Mouse (Mus musculus) MEL (cell line): ENCODE measurements at regions not wholly inside any gene's neighbourhood (a gene's known extent, or its start where the extent isn't known, plus 50 kb on each side); places are given as distances from the start of the nearest gene placed in this dataset.

ENCODE experiments used
- DNase-seq: peaks from one replicate; pipeline ENCODE4 v3.0.0; 2011; ENCODE audit warnings: low read depth, low spot score
- H3K27ac ChIP-seq: 2 replicates; pipeline ENCODE4 v1.5.1; 2012; ENCODE audit warnings: low read depth, mild to moderate bottlenecking, control low read depth, low read length, moderate library complexity; ENCODE audit not compliant: control insufficient read depth
- H3K27me3 ChIP-seq, 2 experiments: fragments of 150-350 bp in 1 of 2; sonication (generic) in 1 of 2; 2 replicates each; pipeline ENCODE4 v1.6.1; 2012; ENCODE audit warnings: low read length in 2 of 2, mild to moderate bottlenecking in 2 of 2, improper control_type of control experiment in 1 of 2, moderate library complexity in 1 of 2; ENCODE audit not compliant: insufficient read depth in 2 of 2, control insufficient read depth in 1 of 2
- H3K36me3 ChIP-seq, 2 experiments: 2 replicates each; pipeline ENCODE4 v1.6.1; 2012 to 2014; ENCODE audit warnings: low read length in 2 of 2, improper control_type of control experiment in 1 of 2, inconsistent platforms in 1 of 2, mild to moderate bottlenecking in 1 of 2; ENCODE audit not compliant: insufficient read depth in 2 of 2, control insufficient read depth in 1 of 2
- H3K4me1 ChIP-seq, 2 experiments: fragments of 150-350 bp in 1 of 2; sonication (generic) in 1 of 2; 2 replicates each; pipeline ENCODE4 v1.6.1; 2012; ENCODE audit warnings: low read length in 2 of 2, improper control_type of control experiment in 1 of 2, mild to moderate bottlenecking in 1 of 2; ENCODE audit not compliant: insufficient read depth in 2 of 2, control insufficient read depth in 1 of 2
- H3K4me3 ChIP-seq, 2 experiments: fragments of 150-350 bp in 1 of 2; sonication (generic) in 1 of 2; 2 replicates each; pipeline ENCODE4 v1.5.1; 2012; ENCODE audit warnings: low read depth in 2 of 2, low read length in 2 of 2, mild to moderate bottlenecking in 2 of 2, moderate library complexity in 2 of 2, control low read depth in 1 of 2, improper control_type of control experiment in 1 of 2; ENCODE audit not compliant: control insufficient read depth in 1 of 2, insufficient read depth in 1 of 2
- H3K79me2 ChIP-seq: 2 replicates; pipeline ENCODE4 v1.6.1; 2012; ENCODE audit warnings: mild to moderate bottlenecking, low read length, moderate library complexity; ENCODE audit not compliant: control insufficient read depth, poor library complexity, insufficient read depth
- H3K9ac ChIP-seq: 2 replicates; pipeline ENCODE4 v1.6.1; 2012; ENCODE audit warnings: low read depth, mild to moderate bottlenecking, control low read depth, low read length, moderate library complexity; ENCODE audit not compliant: control insufficient read depth, poor library complexity, severe bottlenecking
- H3K9me3 ChIP-seq: fragments of 150-350 bp; sonication (generic); replicated peaks from 2 replicates; pipeline ENCODE4 v1.6.1; 2012; ENCODE audit warnings: mild to moderate bottlenecking, low read length, improper control_type of control experiment, moderate library complexity; ENCODE audit not compliant: insufficient read depth
- BHLHE40 ChIP-seq: IDR thresholded peaks from 2 replicates; pipeline ENCODE4 v1.6.1; 2012; ENCODE audit warnings: low read depth, mild to moderate bottlenecking, inconsistent platforms, low read length, improper control_type of control experiment, borderline replicate concordance
- CHD1 ChIP-seq: IDR thresholded peaks from 2 replicates; pipeline ENCODE4 v1.6.1; 2012; ENCODE audit warnings: low read depth, mild to moderate bottlenecking, inconsistent platforms, low read length, improper control_type of control experiment
- CHD2 ChIP-seq: IDR thresholded peaks from 2 replicates; pipeline ENCODE4 v1.6.1; 2011; ENCODE audit warnings: low read length, improper control_type of control experiment
- EP300 ChIP-seq, 2 experiments: IDR thresholded peaks; 2 replicates each; pipeline ENCODE4 v1.6.1; 2011; ENCODE audit warnings: improper control_type of control experiment in 2 of 2, low read length in 2 of 2, low read depth in 1 of 2, mild to moderate bottlenecking in 1 of 2
- ETS1 ChIP-seq: IDR thresholded peaks from 2 replicates; pipeline ENCODE4 v1.6.1; 2012; ENCODE audit warnings: low read depth, mild to moderate bottlenecking, inconsistent platforms, low read length, improper control_type of control experiment, moderate library complexity
- GABPA ChIP-seq: IDR thresholded peaks from 2 replicates; pipeline ENCODE4 v1.6.1; 2012; ENCODE audit warnings: low read depth, mild to moderate bottlenecking, inconsistent platforms, low read length, improper control_type of control experiment, moderate library complexity
- GATA1 ChIP-seq: IDR thresholded peaks from 2 replicates; pipeline ENCODE4 v1.6.1; 2011; ENCODE audit warnings: low read depth, low read length, improper control_type of control experiment
- KAT2A ChIP-seq: conservative IDR thresholded peaks from 2 replicates; pipeline ENCODE4 v1.6.1; 2012; ENCODE audit warnings: low read depth, low read length, improper control_type of control experiment, inconsistent platforms
- MAFK ChIP-seq: IDR thresholded peaks from 2 replicates; pipeline ENCODE4 v1.6.1; 2011; ENCODE audit warnings: low read depth, mild to moderate bottlenecking, low read length, improper control_type of control experiment, borderline replicate concordance
- MEF2A ChIP-seq: IDR thresholded peaks from 2 replicates; pipeline ENCODE4 v1.6.1; 2014; ENCODE audit warnings: low read depth, mild to moderate bottlenecking, inconsistent platforms, low read length, improper control_type of control experiment; ENCODE audit not compliant: poor library complexity, insufficient replicate concordance, severe bottlenecking; ENCODE audit errors: extremely low read depth
- MXI1 ChIP-seq: IDR thresholded peaks from 2 replicates; pipeline ENCODE4 v1.6.1; 2011; ENCODE audit warnings: mild to moderate bottlenecking, low read depth, low read length, improper control_type of control experiment
- MYB ChIP-seq: IDR thresholded peaks from 2 replicates; pipeline ENCODE4 v1.6.1; 2011; ENCODE audit warnings: mild to moderate bottlenecking, low read depth, low read length, improper control_type of control experiment
- NRF1 ChIP-seq: IDR thresholded peaks from 2 replicates; pipeline ENCODE4 v1.6.1; 2014; ENCODE audit warnings: low read depth, mild to moderate bottlenecking, inconsistent platforms, low read length, improper control_type of control experiment, moderate library complexity; ENCODE audit not compliant: poor library complexity, insufficient read depth, severe bottlenecking
- POLR2AphosphoS2 ChIP-seq: IDR thresholded peaks from 2 replicates; pipeline ENCODE4 v1.6.1; 2011; ENCODE audit warnings: low read length, improper control_type of control experiment
- RCOR1 ChIP-seq: IDR thresholded peaks from 2 replicates; pipeline ENCODE4 v1.6.1; 2012; ENCODE audit warnings: low read depth, mild to moderate bottlenecking, inconsistent platforms, low read length, improper control_type of control experiment
- SIN3A ChIP-seq: IDR thresholded peaks from 2 replicates; pipeline ENCODE4 v1.6.1; 2012; ENCODE audit warnings: low read length, improper control_type of control experiment, inconsistent platforms
- TAL1 ChIP-seq: IDR thresholded peaks from 2 replicates; pipeline ENCODE4 v1.6.1; 2012; ENCODE audit warnings: mild to moderate bottlenecking, inconsistent platforms, low read length, moderate library complexity, mixed read lengths
- TBP ChIP-seq: IDR thresholded peaks from 2 replicates; pipeline ENCODE4 v1.8.0; 2011; ENCODE audit warnings: low read depth, low read length, improper control_type of control experiment
- TCF12 ChIP-seq: IDR thresholded peaks from 2 replicates; pipeline ENCODE4 v1.6.1; 2014; ENCODE audit warnings: low read depth, mild to moderate bottlenecking, inconsistent platforms, low read length, improper control_type of control experiment, moderate library complexity
- UBTF ChIP-seq: IDR thresholded peaks from 2 replicates; pipeline ENCODE4 v1.6.1; 2012; ENCODE audit warnings: low read depth, mild to moderate bottlenecking, inconsistent platforms, low read length, improper control_type of control experiment, moderate library complexity, borderline replicate concordance; ENCODE audit not compliant: insufficient read depth
- USF2 ChIP-seq, 2 experiments: IDR thresholded peaks; 2 replicates each; pipeline ENCODE4 v1.6.1; 2011 to 2012; ENCODE audit warnings: improper control_type of control experiment in 2 of 2, low read length in 2 of 2, borderline replicate concordance in 1 of 2, inconsistent platforms in 1 of 2, low read depth in 1 of 2, mild to moderate bottlenecking in 1 of 2; ENCODE audit not compliant: insufficient read depth in 1 of 2
- ZNF384 ChIP-seq: IDR thresholded peaks from 2 replicates; pipeline ENCODE4 v1.6.1; 2012; ENCODE audit warnings: low read depth, mild to moderate bottlenecking, inconsistent platforms, low read length, improper control_type of control experiment

DNA sequence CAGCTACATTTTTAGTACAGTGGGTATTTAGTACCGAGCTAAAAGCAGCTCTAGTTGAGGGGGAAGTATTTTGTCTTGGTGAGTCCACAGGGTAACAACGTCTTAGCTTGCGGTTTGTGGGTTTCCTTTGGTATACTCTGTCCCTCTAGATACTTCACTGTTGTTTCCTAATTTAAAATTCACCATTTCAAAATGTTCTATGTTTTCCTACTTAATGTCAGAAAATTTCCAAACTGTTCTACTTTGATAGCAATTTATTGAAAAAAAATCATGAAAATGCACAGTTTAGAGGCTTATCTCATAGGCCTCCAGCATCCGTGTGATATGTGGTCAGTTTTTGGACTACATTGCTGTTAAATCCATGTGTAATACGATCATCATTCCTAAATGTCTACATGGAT lies 238.0 kb upstream of the Cited2 start:
- peak; percentile 82 for DNase-seq
- H3K9me3 ChIP-seq = no peaks in the 10 kb centered on the region
- peak overlapping the region in 1 of 2 experiments; percentile 19; a peak in 2 of 4 replicates for H3K4me3 ChIP-seq
- peak overlapping the region; percentile 91 for H3K27ac ChIP-seq
- H3K4me1 ChIP-seq = peaks cover 15 to 16% of the 10 kb centered on the region in 2 experiments
- H3K36me3 ChIP-seq = peaks cover 0 to 25% of the 10 kb centered on the region in 2 experiments; a peak in 2 of 4 replicates
- H3K79me2 ChIP-seq = no peaks in the 10 kb centered on the region
- H3K27me3 ChIP-seq = no peaks in the 10 kb centered on the region
- peak overlapping the region; percentile 44 for H3K9ac ChIP-seq
- TF ChIP-seq SIN3A (peak; percentile 46; the same call in 1 of the 2 replicates), MYB (peak; percentile 51), CHD1 (no peak), TCF12 (peak; percentile 86), NRF1 (no peak), GATA1 (peak; percentile 72), POLR2AphosphoS2 (no peak), EP300 (IDR thresholded peaks at IDR 0.05; ENCODE audit: low read depth in 1 of 2, low read length in 2 of 2) (peak; percentile 88 to 95), MEF2A (peak; percentile 62; the same call in 1 of the 2 replicates), RCOR1 (peak; percentile 56), ZNF384 (peak; percentile 67), GABPA (no peak), BHLHE40 (no peak), TBP (no peak), KAT2A (no peak), MAFK (0 out of 2 replicates have a peak, but pooled peaks have one; percentile 7), TAL1 (peak; percentile 67), UBTF (no peak), ETS1 (peak; percentile 69), MXI1 (no peak), CHD2 (no peak)

DNA sequence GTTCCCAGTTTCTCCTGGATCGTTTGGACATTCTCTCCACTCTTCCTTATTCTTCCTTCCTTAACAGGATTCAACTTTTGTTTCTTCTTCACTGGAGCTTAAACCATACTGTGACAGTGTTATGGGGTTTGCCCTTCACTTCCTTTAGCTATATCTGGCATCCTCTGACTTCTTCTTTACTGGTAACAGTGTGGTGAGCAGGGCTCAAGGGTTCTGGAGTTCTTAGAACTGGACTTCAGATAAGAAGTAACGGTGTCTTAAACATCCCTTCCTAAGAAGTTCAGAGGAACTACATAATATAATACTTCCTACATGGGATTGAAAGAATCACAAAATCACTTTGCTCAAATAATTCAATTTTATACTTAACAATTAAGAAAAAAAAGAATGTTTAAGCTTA lies 237.5 kb upstream of the Cited2 start:
- TF ChIP-seq TAL1 (no peak), TCF12 (no peak), EP300 (IDR thresholded peaks at IDR 0.05; ENCODE audit: low read depth in 1 of 2, low read length in 2 of 2) (peak in 1 of 2 experiments; percentile 78; a peak in 3 of 4 replicates), ZNF384 (no peak), MYB (peak; percentile 54; the same call in 1 of the 2 replicates), USF2 (IDR thresholded peaks at IDR 0.05; ENCODE audit: borderline replicate concordance in 1 of 2, insufficient read depth in 1 of 2, low read depth in 1 of 2, low read length in 2 of 2) (no peak), GATA1 (peak; percentile 61), ETS1 (no peak; the same call in 1 of the 2 replicates)
- Histone ChIP-seq H3K79me2 (no peaks in the 10 kb centered on the region), H3K27ac (peak overlapping the region; percentile 91), H3K9ac (peak overlapping the region; percentile 24; the same call in 1 of the 2 replicates), H3K4me1 (peaks cover 15 to 16% of the 10 kb centered on the region in 2 experiments), H3K4me3 (peak overlapping the region in 1 of 2 experiments; percentile 19; a peak in 1 of 4 replicates), H3K9me3 (no peaks in the 10 kb centered on the region), H3K36me3 (peaks cover 0 to 25% of the 10 kb centered on the region in 2 experiments; a peak in 2 of 4 replicates), H3K27me3 (no peaks in the 10 kb centered on the region)
- peak; percentile 66 for DNase-seq
